In the genomic region with DNA sequence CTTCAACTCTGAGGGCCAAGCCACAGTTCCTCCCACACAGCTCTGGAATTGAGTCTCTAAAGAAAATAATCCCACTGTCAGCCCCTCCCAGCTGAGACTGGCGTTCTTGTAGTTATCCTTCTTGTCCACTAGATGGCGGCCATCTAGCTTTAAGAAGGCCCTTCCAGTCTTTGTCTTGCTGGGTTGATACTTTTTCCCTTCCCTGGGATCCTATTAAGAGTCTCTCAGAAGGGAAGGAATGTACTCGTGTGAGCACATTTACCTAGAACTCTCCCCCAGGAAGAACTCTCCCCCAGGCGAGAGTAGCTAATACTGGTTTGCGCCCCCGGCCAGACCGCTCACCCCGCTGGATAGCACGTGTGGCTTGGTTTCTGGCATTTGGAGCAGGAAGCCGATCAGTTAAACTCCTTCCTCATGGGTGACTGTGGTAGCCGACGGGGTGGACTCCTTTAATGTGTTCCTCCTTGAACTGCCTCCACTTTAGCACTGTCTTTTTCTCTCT, we compare ENCODE assay signal across 8 mouse cellular contexts. TPM values are rescaled to one million over a fixed set of nuclear protein-coding genes. Genes with fewer than 3 reads are reported as not detected.
A peak's percentile ranks its signal among the peaks of the same experiment; 100 is the strongest.
DNase-seq lines count a peak whose midpoint lies in the region; ATAC-seq and TF ChIP-seq lines count a peak whose summit lies in the region.

No protein-coding gene starts in this region.

- intact Hi-C loops in left cerebral cortex, postnatal 36 days (cut with DNase I): no loop called here

- WGBS in heart, embryonic 10.5 days: 41% methylated on average over 12 of the region's 12 CpGs
- WGBS in midbrain, embryonic 12.5 days: 45% methylated on average over 12 of the region's 12 CpGs
- 40% methylated on average over 12 of the region's 12 CpGs for WGBS in stomach, embryonic 14.5 days

- H3K79me2 ChIP-seq in CH12.LX (replicated peaks; ENCODE audit: control insufficient read depth, extremely low read depth, insufficient read depth, poor library complexity, severe bottlenecking): no peaks in the 10 kb centered on the region

- no peaks in the 10 kb centered on the region for H3K27me3 ChIP-seq in CH12.LX (replicated peaks)
- H3K27me3 ChIP-seq in heart, embryonic 10.5 days (ENCODE audit: insufficient read depth, poor library complexity, severe bottlenecking): no peaks in the 10 kb centered on the region
- no peaks in the 10 kb centered on the region for H3K27me3 ChIP-seq in midbrain, embryonic 12.5 days
- H3K27me3 ChIP-seq in stomach, embryonic 14.5 days (ENCODE audit: control insufficient read depth, insufficient read depth, low read length): no peaks in the 10 kb centered on the region

- dilution Hi-C loops in CH12.LX (cut with MboI; ENCODE audit: extremely low pct_ligation_motif_present, extremely low pct_unique_long_range_greater_than_20kb, low sequenced_read_pairs): no loop called here

- in situ Hi-C loops in CH12.LX (cut with MboI; ENCODE audit: low pct_ligation_motif_present, low pct_unique_long_range_greater_than_20kb, low sequenced_read_pairs): no loop called here

- peaks cover 6 to 47% of the 10 kb centered on the region in 2 experiments for H3K4me1 ChIP-seq in CH12.LX (ENCODE audit: control insufficient read depth in 1 of 2, insufficient read depth in 2 of 2)
- peaks cover 24% of the 10 kb centered on the region for H3K4me1 ChIP-seq in heart, embryonic 10.5 days
- H3K4me1 ChIP-seq in midbrain, embryonic 12.5 days: 0 out of 2 replicates have a peak, but pooled peaks cover 6% of the 10 kb centered on the region
- H3K4me1 ChIP-seq in stomach, embryonic 14.5 days (ENCODE audit: control insufficient read depth, insufficient read depth, low read length): no peaks in the 10 kb centered on the region; the same call in 1 of the 2 replicates

- H3K36me3 ChIP-seq in CH12.LX (replicated peaks in 1 of 2; ENCODE audit: control insufficient read depth in 1 of 2, insufficient read depth in 1 of 2, low read length in 1 of 2): peaks cover 17 to 73% of the 10 kb centered on the region in 2 experiments
- peaks cover 61% of the 10 kb centered on the region for H3K36me3 ChIP-seq in heart, embryonic 10.5 days
- peaks cover 29% of the 10 kb centered on the region for H3K36me3 ChIP-seq in midbrain, embryonic 12.5 days
- H3K36me3 ChIP-seq in stomach, embryonic 14.5 days (ENCODE audit: control insufficient read depth, insufficient read depth, low read length): peaks cover 20% of the 10 kb centered on the region

- H3K4me3 ChIP-seq in CH12.LX (replicated peaks in 1 of 3; ENCODE audit: low read depth in 2 of 3, low read length in 2 of 3, poor library complexity in 1 of 3): no peak overlapping the region
- H3K4me3 ChIP-seq in heart, embryonic 10.5 days: no peak overlapping the region
- H3K4me3 ChIP-seq in midbrain, embryonic 12.5 days: no peak overlapping the region
- no peak overlapping the region for H3K4me3 ChIP-seq in stomach, embryonic 14.5 days (ENCODE audit: low read depth, low read length)

- no peak overlapping the region for H3K4me2 ChIP-seq in CH12.LX (ENCODE audit: insufficient read depth, low read depth, poor library complexity, severe bottlenecking)
- H3K4me2 ChIP-seq in midbrain, embryonic 12.5 days (replicated peaks): no peak overlapping the region
- H3K4me2 ChIP-seq in stomach, embryonic 14.5 days (replicated peaks; ENCODE audit: low read depth, low read length): no peak overlapping the region

- no peak for TF ChIP-seq POLR2A in CH12.LX (IDR thresholded peaks at IDR 0.05; ENCODE audit: low read depth, low read length)

- no peaks in the 10 kb centered on the region for H3K9me3 ChIP-seq in CH12.LX (replicated peaks; ENCODE audit: low read length)
- H3K9me3 ChIP-seq in heart, embryonic 10.5 days: no peaks in the 10 kb centered on the region
- no peaks in the 10 kb centered on the region for H3K9me3 ChIP-seq in midbrain, embryonic 12.5 days
- no peaks in the 10 kb centered on the region for H3K9me3 ChIP-seq in stomach, embryonic 14.5 days (ENCODE audit: control insufficient read depth, low read depth, low read length)

- TF ChIP-seq RAD21 in CH12.LX (IDR thresholded peaks at IDR 0.05; ENCODE audit: low read depth, low read length): peak; percentile 48

- TF ChIP-seq CTCF in CH12.LX (conservative IDR thresholded peaks at IDR 0.05 in 1 of 2, IDR thresholded peaks at IDR 0.05 in 1 of 2; ENCODE audit: low read depth in 2 of 2, low read length in 2 of 2): peak; percentile 82 to 91

- H3K27ac ChIP-seq in CH12.LX (ENCODE audit: insufficient read depth, low read depth): no peak overlapping the region
- H3K27ac ChIP-seq in heart, embryonic 10.5 days: peak overlapping the region; percentile 74
- H3K27ac ChIP-seq in midbrain, embryonic 12.5 days (replicated peaks): peak overlapping the region; percentile 63
- no peak overlapping the region for H3K27ac ChIP-seq in stomach, embryonic 14.5 days (ENCODE audit: low read length)

- H3K9ac ChIP-seq in CH12.LX (ENCODE audit: insufficient read depth, low read depth): no peak overlapping the region
- 0 out of 2 replicates have a peak overlapping the region, but pooled peaks have one; percentile 28 for H3K9ac ChIP-seq in midbrain, embryonic 12.5 days (replicated peaks)
- no peak overlapping the region; the same call in 1 of the 2 replicates for H3K9ac ChIP-seq in stomach, embryonic 14.5 days (replicated peaks; ENCODE audit: low read depth, low read length)

- TF ChIP-seq EP300 in CH12.LX (IDR thresholded peaks at IDR 0.05; ENCODE audit: low read length): no peak

- ATAC-seq in common myeloid progenitor, adult 5-6 weeks (replicated peaks; ENCODE audit: low read depth, poor library complexity, severe bottlenecking): peak; percentile 84
- ATAC-seq in midbrain, embryonic 12.5 days (ENCODE audit: low FRiP score, low read depth): peak; percentile 67
- ATAC-seq in stomach, embryonic 14.5 days (ENCODE audit: insufficient number of reproducible peaks, insufficient read depth, low FRiP score, low read depth): peak; percentile 62; the same call in 1 of the 2 replicates

- peak; percentile 42 for DNase-seq in adrenal gland, postnatal 14 days
- no peak for DNase-seq in adrenal gland, postnatal 36 days
- DNase-seq in CH12.LX (ENCODE audit: extremely low read depth): peak; percentile 72
- no peak for DNase-seq in heart, embryonic 10.5 days (ENCODE audit: low spot score)
- DNase-seq in left cerebral cortex, postnatal 36 days (ENCODE audit: low spot score in 2 of 2): peak; percentile 19 to 42

RNA-seq across cellular contexts. Expression of a gene that starts 6.5 kb away (rescaled TPM):
- total RNA-seq in adrenal gland, postnatal 14 days (2021): 27.5 and 27.9 TPM in 2 replicates
- total RNA-seq in adrenal gland, postnatal 36 days (2021): 10 to 100 TPM; 27.4 to 30.5 TPM
- total RNA-seq in CH12.LX (2012; rRNA removed) (11.3 and 14.8 TPM in 2 replicates), CH12.LX (2014; rRNA removed) (27.1 and 29.2 TPM in 2 replicates)
- 31.6 and 32.0 TPM in 2 replicates for polyA plus RNA-seq in CH12.LX (2012; ENCODE audit: insufficient read length, low read depth)
- total RNA-seq in common myeloid progenitor, adult 5-6 weeks (2017): 5.1 and 11.5 TPM in 2 replicates
- polyA plus RNA-seq in heart, embryonic 10.5 days (2016; fragmentation: Nextera tagmentation; extraction: Ambion mirVana): 29.1 and 29.6 TPM in 2 replicates
- 1 to 10 TPM; 4.9 to 7.7 TPM for total RNA-seq in left cerebral cortex, postnatal 36 days (2021)
- 14.6 and 17.7 TPM in 2 replicates for polyA plus RNA-seq in midbrain, embryonic 12.5 days (2016; fragmentation: Nextera tagmentation; extraction: Ambion mirVana)
- 45.0 and 46.3 TPM in 2 replicates for polyA plus RNA-seq in stomach, embryonic 14.5 days (2014; fragmentation: Nextera tagmentation; extraction: Ambion mirVana)

RNA-seq across cellular contexts. Expression of a gene that starts 6.7 kb away (rescaled TPM):
- 24.6 and 30.8 TPM in 2 replicates for total RNA-seq in adrenal gland, postnatal 14 days (2021)
- total RNA-seq in adrenal gland, postnatal 36 days (2021): 10 to 100 TPM; 25.8 to 26.6 TPM
- total RNA-seq in CH12.LX (2012; rRNA removed) (7.5 and 8.7 TPM in 2 replicates), CH12.LX (2014; rRNA removed) (12.7 and 13.5 TPM in 2 replicates)
- polyA plus RNA-seq in CH12.LX (2012; ENCODE audit: insufficient read length, low read depth): 15.4 and 18.8 TPM in 2 replicates
- total RNA-seq in common myeloid progenitor, adult 5-6 weeks (2017): 6.9 and 14.6 TPM in 2 replicates
- polyA plus RNA-seq in heart, embryonic 10.5 days (2016; fragmentation: Nextera tagmentation; extraction: Ambion mirVana): 35.8 and 44.0 TPM in 2 replicates
- total RNA-seq in left cerebral cortex, postnatal 36 days (2021): 10 to 100 TPM; 28.0 to 34.5 TPM
- 34.4 and 39.5 TPM in 2 replicates for polyA plus RNA-seq in midbrain, embryonic 12.5 days (2016; fragmentation: Nextera tagmentation; extraction: Ambion mirVana)
- polyA plus RNA-seq in stomach, embryonic 14.5 days (2014; fragmentation: Nextera tagmentation; extraction: Ambion mirVana): 24.0 and 29.7 TPM in 2 replicates

RNA-seq across cellular contexts. Expression of a gene that starts 16.0 kb away (rescaled TPM):
- total RNA-seq in adrenal gland, postnatal 14 days (2021): 0.19 and 0.41 TPM in 2 replicates
- under 1 TPM in 1 of 2 experiments, not detected in 1; 0.13 TPM for total RNA-seq in adrenal gland, postnatal 36 days (2021)
- not detected in 2 replicates for total RNA-seq in CH12.LX (2012; rRNA removed)
- total RNA-seq in CH12.LX (2014; rRNA removed): not detected in 2 replicates
- 0.08 and 0.09 TPM in 2 replicates for polyA plus RNA-seq in CH12.LX (2012; ENCODE audit: insufficient read length, low read depth)
- total RNA-seq in common myeloid progenitor, adult 5-6 weeks (2017): not detected in 2 replicates
- 0.16 TPM in 1 of 2 replicates, not detected in the other for polyA plus RNA-seq in heart, embryonic 10.5 days (2016; fragmentation: Nextera tagmentation; extraction: Ambion mirVana)
- total RNA-seq in left cerebral cortex, postnatal 36 days (2021): under 1 TPM; 0.27 to 0.32 TPM
- polyA plus RNA-seq in midbrain, embryonic 12.5 days (2016; fragmentation: Nextera tagmentation; extraction: Ambion mirVana): 0.10 and 0.22 TPM in 2 replicates
- not detected in 2 replicates for polyA plus RNA-seq in stomach, embryonic 14.5 days (2014; fragmentation: Nextera tagmentation; extraction: Ambion mirVana)

RNA-seq across cellular contexts. Expression of a gene that starts 21.2 kb away (rescaled TPM):
- 0.30 TPM in 1 of 2 replicates, not detected in the other for total RNA-seq in adrenal gland, postnatal 14 days (2021)
- total RNA-seq in adrenal gland, postnatal 36 days (2021): not detected
- not detected in 2 replicates for total RNA-seq in CH12.LX (2012; rRNA removed)
- 0.16 TPM in 1 of 2 replicates, not detected in the other for total RNA-seq in CH12.LX (2014; rRNA removed)
- 0.18 TPM in 1 of 2 replicates, not detected in the other for polyA plus RNA-seq in CH12.LX (2012; ENCODE audit: insufficient read length, low read depth)
- 0.59 TPM in 1 of 2 replicates, not detected in the other for total RNA-seq in common myeloid progenitor, adult 5-6 weeks (2017)
- not detected in 2 replicates for polyA plus RNA-seq in heart, embryonic 10.5 days (2016; fragmentation: Nextera tagmentation; extraction: Ambion mirVana)
- under 1 TPM; 0.57 to 0.91 TPM for total RNA-seq in left cerebral cortex, postnatal 36 days (2021)
- 0.20 TPM in 1 of 2 replicates, not detected in the other for polyA plus RNA-seq in midbrain, embryonic 12.5 days (2016; fragmentation: Nextera tagmentation; extraction: Ambion mirVana)
- not detected in 2 replicates for polyA plus RNA-seq in stomach, embryonic 14.5 days (2014; fragmentation: Nextera tagmentation; extraction: Ambion mirVana)

RNA-seq across cellular contexts. Expression of a gene that starts 44.1 kb away (rescaled TPM):
- total RNA-seq in adrenal gland, postnatal 14 days (2021): 19.0 and 22.5 TPM in 2 replicates
- 10 to 100 TPM; 17.1 to 19.2 TPM for total RNA-seq in adrenal gland, postnatal 36 days (2021)
- total RNA-seq in CH12.LX (2012; rRNA removed) (15.8 and 16.2 TPM in 2 replicates), CH12.LX (2014; rRNA removed) (15.5 and 15.7 TPM in 2 replicates)
- 21.8 and 23.5 TPM in 2 replicates for polyA plus RNA-seq in CH12.LX (2012; ENCODE audit: insufficient read length, low read depth)
- total RNA-seq in common myeloid progenitor, adult 5-6 weeks (2017): 26.0 and 219 TPM in 2 replicates
- 126 and 154 TPM in 2 replicates for polyA plus RNA-seq in heart, embryonic 10.5 days (2016; fragmentation: Nextera tagmentation; extraction: Ambion mirVana)
- 10 to 100 TPM; 18.5 to 20.5 TPM for total RNA-seq in left cerebral cortex, postnatal 36 days (2021)
- 168 and 190 TPM in 2 replicates for polyA plus RNA-seq in midbrain, embryonic 12.5 days (2016; fragmentation: Nextera tagmentation; extraction: Ambion mirVana)
- polyA plus RNA-seq in stomach, embryonic 14.5 days (2014; fragmentation: Nextera tagmentation; extraction: Ambion mirVana): 150 and 155 TPM in 2 replicates

Comparison
In these comparisons a context has a peak if more than half of its experiments do, and no peak if none do; other contexts are left out.
1. DNase-seq: peak in adrenal gland, postnatal 14 days (single experiment), CH12.LX (single experiment) and left cerebral cortex, postnatal 36 days (2 of 2); none in adrenal gland, postnatal 36 days (0 of 2) and heart, embryonic 10.5 days (single experiment).
2. H3K27ac ChIP-seq: peak in heart, embryonic 10.5 days (single experiment) and midbrain, embryonic 12.5 days (single experiment); none in CH12.LX (single experiment) and stomach, embryonic 14.5 days (single experiment).
3. Peak in every context shown above with its lines, with median percentiles within 50 percentile points of each other: ATAC-seq.